In genomic region chr6:85037677-85038076, GRCm38 (mm10) we compare ENCODE assay signal across 9 mouse cellular contexts. TPM values are rescaled to one million over a fixed set of nuclear protein-coding genes. Genes with fewer than 3 reads are reported as not detected.
DNase-seq lines count a peak whose midpoint lies in the region; ATAC-seq lines count a peak whose summit lies in the region.
"Had no signal": no experiment of that assay in that cellular context is flagged by ENCODE, and none has a peak within 500 bp of the region (broad histone marks: within the 10 kb centered on the region; RNA-seq: fewer than 3 reads in every experiment).

No protein-coding gene starts in this region.

- DNase-seq in hindbrain, embryonic 14.5 days (ENCODE audit: low spot score) = peak; percentile 87
- peak; percentile 38 to 57 for DNase-seq in adrenal gland, adult 18-20 months (ENCODE audit: low spot score in 2 of 2)
- peak; percentile 82 for DNase-seq in embryo, embryonic 10 days (ENCODE audit: low spot score)
- peak; percentile 8 for DNase-seq in gastrocnemius, postnatal 25 days
- DNase-seq in layer of hippocampus, adult 9-11 months = peak; percentile 54
- peak; percentile 47 for DNase-seq in right cerebral cortex, postnatal 4 days

- H3K36me3 ChIP-seq in hindbrain, embryonic 14.5 days (replicated peaks; ENCODE audit: control insufficient read depth, insufficient read depth) = no peaks in the 10 kb centered on the region
- H3K36me3 ChIP-seq in hindbrain, embryonic 13.5 days = no peaks in the 10 kb centered on the region

- no peaks in the 10 kb centered on the region for H3K9me3 ChIP-seq in hindbrain, embryonic 14.5 days (ENCODE audit: control insufficient read depth, low read length)
- no peaks in the 10 kb centered on the region for H3K9me3 ChIP-seq in hindbrain, embryonic 13.5 days

- no peak overlapping the region for H3K4me3 ChIP-seq in hindbrain, embryonic 14.5 days (replicated peaks; ENCODE audit: low read length)
- no peak overlapping the region for H3K4me3 ChIP-seq in hindbrain, embryonic 13.5 days
- H3K4me3 ChIP-seq: myocyte had no signal

- no peak overlapping the region for H3K9ac ChIP-seq in hindbrain, embryonic 14.5 days
- no peak overlapping the region for H3K9ac ChIP-seq in hindbrain, embryonic 13.5 days

- WGBS in hindbrain, embryonic 14.5 days = 7% methylated on average over 6 of the region's 6 CpGs
- WGBS in hindbrain, embryonic 13.5 days = 8% methylated on average over 6 of the region's 6 CpGs

- ATAC-seq in hindbrain, embryonic 14.5 days (ENCODE audit: low FRiP score) = no peak
- no peak for ATAC-seq in hindbrain, embryonic 13.5 days (ENCODE audit: low FRiP score)
- peak; percentile 86 for ATAC-seq in megakaryocyte, adult 5-6 weeks (ENCODE audit: poor library complexity, severe bottlenecking)

- H3K4me2 ChIP-seq in hindbrain, embryonic 14.5 days (replicated peaks) = no peak overlapping the region
- H3K4me2 ChIP-seq in hindbrain, embryonic 13.5 days = no peak overlapping the region

- no peaks in the 10 kb centered on the region for H3K27me3 ChIP-seq in hindbrain, embryonic 14.5 days (ENCODE audit: control insufficient read depth, insufficient read depth, low read length)
- H3K27me3 ChIP-seq in hindbrain, embryonic 13.5 days = no peaks in the 10 kb centered on the region

- no peaks in the 10 kb centered on the region for H3K4me1 ChIP-seq in hindbrain, embryonic 14.5 days (replicated peaks; ENCODE audit: control insufficient read depth, insufficient read depth, low read length)
- 0 out of 2 replicates have a peak, but pooled peaks cover 2% of the 10 kb centered on the region for H3K4me1 ChIP-seq in hindbrain, embryonic 13.5 days (replicated peaks)

- H3K27ac ChIP-seq in hindbrain, embryonic 14.5 days = no peak overlapping the region
- H3K27ac ChIP-seq in hindbrain, embryonic 13.5 days = no peak overlapping the region

RNA-seq across cellular contexts. Expression of gene Exoc6b, which starts 31.6 kb away (rescaled TPM):
- polyA plus RNA-seq in hindbrain, embryonic 14.5 days (2014; fragmentation: Nextera tagmentation; extraction: Ambion mirVana) = 61.7 and 63.6 TPM in 2 replicates
- 47.7 and 52.1 TPM in 2 replicates for polyA plus RNA-seq in hindbrain, embryonic 13.5 days (2015; fragmentation: Nextera tagmentation; extraction: Ambion mirVana)
- total RNA-seq in adrenal gland, adult 18-20 months (2021) = 10 to 100 TPM; 36.8 to 44.7 TPM
- total RNA-seq in gastrocnemius, postnatal 25 days (2021) = 10 to 100 TPM; 11.4 to 13.8 TPM
- total RNA-seq in megakaryocyte, adult 5-6 weeks (2015) = 7.9 and 9.0 TPM in 2 replicates
- 6.4 and 10.7 TPM in 2 replicates for total RNA-seq in megakaryocyte, adult 5-6 weeks (2017)

Comparison
In these comparisons a context has a peak if more than half of its experiments do, and no peak if none do; other contexts are left out.
1. DNase-seq: peak in every context shown above with its lines; median percentile 87 in hindbrain, embryonic 14.5 days; 82 in embryo, embryonic 10 days; 54 in layer of hippocampus, adult 9-11 months; 48 in adrenal gland, adult 18-20 months; 47 in right cerebral cortex, postnatal 4 days; 8 in gastrocnemius, postnatal 25 days.